Mouse (Mus musculus): ENCODE results near the gene Nfib. TPM values are rescaled to one million over a fixed set of nuclear protein-coding genes. Genes with fewer than 3 reads are reported as not detected.

Gene Nfib
- polyA plus RNA-seq, 1 experiment from 2014 or later: 164 TPM

- ATAC-seq (no peak), DNase-seq (ENCODE audit: low spot score) (no peak)
- Histone ChIP-seq H3K4me3 (ENCODE audit: low read depth, low read length) (no peak overlapping the region), H3K36me3 (ENCODE audit: control insufficient read depth, insufficient read depth, low read length) (no peaks in the 10 kb centered on the region), H3K4me2 (ENCODE audit: low read length) (no peak overlapping the region), H3K4me1 (ENCODE audit: control insufficient read depth, insufficient read depth, low read length) (peaks cover 4% of the 10 kb centered on the region; the same call in 1 of the 2 replicates), H3K9ac (ENCODE audit: low read length) (no peak overlapping the region), H3K27me3 (replicated peaks; ENCODE audit: control insufficient read depth, insufficient read depth, low read length) (no peaks in the 10 kb centered on the region), H3K9me3 (replicated peaks; ENCODE audit: control insufficient read depth, low read length) (no peaks in the 10 kb centered on the region), H3K27ac (ENCODE audit: low read depth, low read length) (no peak overlapping the region)
- 92% methylated on average over 3 of the region's 3 CpGs for WGBS
Observed at GRCm38 (mm10) chr4:82667271-82667872, 38.2 kb downstream of the Nfib start.

- H3K36me3 ChIP-seq (ENCODE audit: control insufficient read depth, insufficient read depth, low read length): no peaks in the 10 kb centered on the region
- H3K27me3 ChIP-seq (replicated peaks; ENCODE audit: control insufficient read depth, insufficient read depth, low read length): no peaks in the 10 kb centered on the region
- H3K4me2 ChIP-seq (ENCODE audit: low read length): no peak overlapping the region
- no peaks in the 10 kb centered on the region for H3K9me3 ChIP-seq (replicated peaks; ENCODE audit: control insufficient read depth, low read length)
- no peak overlapping the region for H3K9ac ChIP-seq (ENCODE audit: low read length)
- H3K27ac ChIP-seq (ENCODE audit: low read depth, low read length): no peak overlapping the region
- peaks cover 10% of the 10 kb centered on the region; the same call in 1 of the 2 replicates for H3K4me1 ChIP-seq (ENCODE audit: control insufficient read depth, insufficient read depth, low read length)
- no peak for ATAC-seq
- no peak overlapping the region for H3K4me3 ChIP-seq (ENCODE audit: low read depth, low read length)
- no peak for DNase-seq (ENCODE audit: low spot score)
- 79% methylated on average over 7 of the region's 7 CpGs for WGBS
Observed at GRCm38 (mm10) chr4:82664436-82664835, 41.1 kb downstream of the Nfib start.

- H3K27ac ChIP-seq (ENCODE audit: low read depth, low read length): no peak overlapping the region
- DNase-seq (ENCODE audit: low spot score): no peak
Observed at GRCm38 (mm10) chr4:82663749-82664381, 41.7 kb downstream of the Nfib start.

GRCm38 (mm10) chr4:82662626-82663025, 42.9 kb downstream of the Nfib start:
- peak; percentile 57 for ATAC-seq
- Histone ChIP-seq H3K9me3 (replicated peaks; ENCODE audit: control insufficient read depth, low read length) (no peaks in the 10 kb centered on the region), H3K4me1 (ENCODE audit: control insufficient read depth, insufficient read depth, low read length) (peaks cover 10% of the 10 kb centered on the region; the same call in 1 of the 2 replicates), H3K27me3 (replicated peaks; ENCODE audit: control insufficient read depth, insufficient read depth, low read length) (no peaks in the 10 kb centered on the region), H3K36me3 (ENCODE audit: control insufficient read depth, insufficient read depth, low read length) (no peaks in the 10 kb centered on the region), H3K27ac (ENCODE audit: low read depth, low read length) (peak overlapping the region; percentile 40; the same call in 1 of the 2 replicates), H3K9ac (ENCODE audit: low read length) (no peak overlapping the region), H3K4me2 (ENCODE audit: low read length) (no peak overlapping the region), H3K4me3 (ENCODE audit: low read depth, low read length) (no peak overlapping the region)
- DNase-seq (ENCODE audit: low spot score): peak; percentile 59
- 48% methylated on average over 3 of the region's 3 CpGs for WGBS

More at GRCm38 (mm10) chr4:82663749-82664381, 41.7 kb downstream of the Nfib start:
- no peak overlapping the region for H3K4me2 ChIP-seq (ENCODE audit: low read length)
- H3K9me3 ChIP-seq (replicated peaks; ENCODE audit: control insufficient read depth, low read length): no peaks in the 10 kb centered on the region
- no peak overlapping the region for H3K4me3 ChIP-seq (ENCODE audit: low read depth, low read length)
- H3K36me3 ChIP-seq (ENCODE audit: control insufficient read depth, insufficient read depth, low read length): no peaks in the 10 kb centered on the region
- H3K27me3 ChIP-seq (replicated peaks; ENCODE audit: control insufficient read depth, insufficient read depth, low read length): no peaks in the 10 kb centered on the region
- ATAC-seq: no peak
- 77% methylated on average over 6 of the region's 6 CpGs for WGBS
- no peak overlapping the region for H3K9ac ChIP-seq (ENCODE audit: low read length)
- H3K4me1 ChIP-seq (ENCODE audit: control insufficient read depth, insufficient read depth, low read length): peaks cover 10% of the 10 kb centered on the region; the same call in 1 of the 2 replicates

GRCm38 (mm10) chr4:82662222-82662621, 43.3 kb downstream of the Nfib start:
- Histone ChIP-seq H3K9me3 (replicated peaks; ENCODE audit: control insufficient read depth, low read length) (no peaks in the 10 kb centered on the region), H3K4me2 (ENCODE audit: low read length) (no peak overlapping the region), H3K27me3 (replicated peaks; ENCODE audit: control insufficient read depth, insufficient read depth, low read length) (no peaks in the 10 kb centered on the region), H3K9ac (ENCODE audit: low read length) (no peak overlapping the region), H3K4me3 (ENCODE audit: low read depth, low read length) (no peak overlapping the region), H3K27ac (ENCODE audit: low read depth, low read length) (peak overlapping the region; percentile 40; the same call in 1 of the 2 replicates), H3K4me1 (ENCODE audit: control insufficient read depth, insufficient read depth, low read length) (peaks cover 10% of the 10 kb centered on the region; the same call in 1 of the 2 replicates), H3K36me3 (ENCODE audit: control insufficient read depth, insufficient read depth, low read length) (no peaks in the 10 kb centered on the region)
- WGBS: 10% methylated on average over 9 of the region's 9 CpGs
- peak; percentile 92 for ATAC-seq
- peak; percentile 95 for DNase-seq (ENCODE audit: low spot score)

- H3K27ac ChIP-seq (ENCODE audit: low read depth, low read length): peak overlapping the region; percentile 23; the same call in 1 of the 2 replicates
- H3K4me2 ChIP-seq (ENCODE audit: low read length): no peak overlapping the region
- no peak overlapping the region for H3K4me3 ChIP-seq (ENCODE audit: low read depth, low read length)
- H3K9ac ChIP-seq (ENCODE audit: low read length): no peak overlapping the region
- H3K4me1 ChIP-seq (ENCODE audit: control insufficient read depth, insufficient read depth, low read length): peaks cover 10% of the 10 kb centered on the region; the same call in 1 of the 2 replicates
- DNase-seq (ENCODE audit: low spot score) (no peak), ATAC-seq (no peak)
- H3K36me3 ChIP-seq (ENCODE audit: control insufficient read depth, insufficient read depth, low read length): no peaks in the 10 kb centered on the region
- 91% methylated on average over 7 of the region's 7 CpGs for WGBS
- H3K27me3 ChIP-seq (replicated peaks; ENCODE audit: control insufficient read depth, insufficient read depth, low read length): no peaks in the 10 kb centered on the region
- no peaks in the 10 kb centered on the region for H3K9me3 ChIP-seq (replicated peaks; ENCODE audit: control insufficient read depth, low read length)
Observed at GRCm38 (mm10) chr4:82661215-82661614, 44.3 kb downstream of the Nfib start.

GRCm38 (mm10) chr4:82645679-82646078, 59.9 kb downstream of the Nfib start:
- H3K4me1 ChIP-seq (ENCODE audit: control insufficient read depth, insufficient read depth, low read length): peaks cover 15% of the 10 kb centered on the region
- H3K27me3 ChIP-seq (replicated peaks; ENCODE audit: control insufficient read depth, insufficient read depth, low read length): no peaks in the 10 kb centered on the region
- DNase-seq (ENCODE audit: low spot score) (no peak), ATAC-seq (no peak)
- no peak overlapping the region for H3K9ac ChIP-seq (ENCODE audit: low read length)
- peak overlapping the region; percentile 17; the same call in 1 of the 2 replicates for H3K27ac ChIP-seq (ENCODE audit: low read depth, low read length)
- no peaks in the 10 kb centered on the region for H3K36me3 ChIP-seq (ENCODE audit: control insufficient read depth, insufficient read depth, low read length)
- no peak overlapping the region for H3K4me2 ChIP-seq (ENCODE audit: low read length)
- WGBS: 78% methylated on average over 5 of the region's 5 CpGs
- no peaks in the 10 kb centered on the region for H3K9me3 ChIP-seq (replicated peaks; ENCODE audit: control insufficient read depth, low read length)
- no peak overlapping the region for H3K4me3 ChIP-seq (ENCODE audit: low read depth, low read length)

- Histone ChIP-seq H3K4me2 (ENCODE audit: low read length) (no peak overlapping the region), H3K9ac (ENCODE audit: low read length) (no peak overlapping the region), H3K9me3 (replicated peaks; ENCODE audit: control insufficient read depth, low read length) (no peaks in the 10 kb centered on the region), H3K27ac (ENCODE audit: low read depth, low read length) (no peak overlapping the region), H3K4me1 (ENCODE audit: control insufficient read depth, insufficient read depth, low read length) (peaks cover 15% of the 10 kb centered on the region), H3K4me3 (ENCODE audit: low read depth, low read length) (no peak overlapping the region), H3K36me3 (ENCODE audit: control insufficient read depth, insufficient read depth, low read length) (no peaks in the 10 kb centered on the region), H3K27me3 (replicated peaks; ENCODE audit: control insufficient read depth, insufficient read depth, low read length) (no peaks in the 10 kb centered on the region)
- peak; percentile 46 for DNase-seq (ENCODE audit: low spot score)
- ATAC-seq: peak; percentile 38; the same call in 1 of the 2 replicates
- 39% methylated on average over 9 of the region's 9 CpGs for WGBS
Observed at GRCm38 (mm10) chr4:82644797-82645196, 60.8 kb downstream of the Nfib start.

GRCm38 (mm10) chr4:82643734-82644085, 61.8 kb downstream of the Nfib start:
- H3K4me3 ChIP-seq (ENCODE audit: low read depth, low read length): no peak overlapping the region
- H3K27me3 ChIP-seq (replicated peaks; ENCODE audit: control insufficient read depth, insufficient read depth, low read length): no peaks in the 10 kb centered on the region
- no peaks in the 10 kb centered on the region for H3K36me3 ChIP-seq (ENCODE audit: control insufficient read depth, insufficient read depth, low read length)
- DNase-seq (ENCODE audit: low spot score) (no peak), ATAC-seq (peak; percentile 43; the same call in 1 of the 2 replicates)
- peaks cover 15% of the 10 kb centered on the region for H3K4me1 ChIP-seq (ENCODE audit: control insufficient read depth, insufficient read depth, low read length)
- 65% methylated on average over 5 of the region's 5 CpGs for WGBS
- H3K9me3 ChIP-seq (replicated peaks; ENCODE audit: control insufficient read depth, low read length): no peaks in the 10 kb centered on the region
- no peak overlapping the region for H3K4me2 ChIP-seq (ENCODE audit: low read length)
- H3K27ac ChIP-seq (ENCODE audit: low read depth, low read length): peak overlapping the region; percentile 27; the same call in 1 of the 2 replicates
- no peak overlapping the region for H3K9ac ChIP-seq (ENCODE audit: low read length)

Measured in forebrain, embryonic 14.5 days (tissue).